Mouse (Mus musculus) liver, adult 2 months (tissue): ENCODE measurements around the gene Rps6ka2.
"Not testable (repeated sequence)": the region's sequence is repeated elsewhere in the genome, so short reads cannot be mapped to it uniquely, and the experiment has no call there.

Source experiments
- CTCF ChIP-seq: fragments of 200-500 bp; IDR thresholded peaks from 2 replicates; pipeline ENCODE4 v1.5.1; 2011; ENCODE audit warnings: low read depth, low read length, control low read depth
- POLR2A ChIP-seq: fragments of 200-500 bp; IDR thresholded peaks from 2 replicates; pipeline ENCODE4 v1.6.1; 2011; ENCODE audit warnings: low read length, control low read depth; ENCODE audit not compliant: insufficient read depth; ENCODE audit errors: extremely low read depth

GRCm38 (mm10) chr17:7122554-7122953 lies 47.4 kb upstream of the Rps6ka2 start:
- not testable (repeated sequence) for TF ChIP-seq CTCF, POLR2A
